Mouse (Mus musculus) small intestine, adult 2 months (tissue): ENCODE results near the gene Uaca. TPM values are rescaled to one million over a fixed set of nuclear protein-coding genes. Genes with fewer than 3 reads are reported as not detected.

Experiments used
- H3K27ac ChIP-seq: fragments of 200-500 bp; 2 replicates; pipeline ENCODE4 v1.5.1; 2012; ENCODE audit warnings: low read depth, low read length, control low read depth, inconsistent platforms; ENCODE audit not compliant: insufficient read depth
- H3K27me3 ChIP-seq: fragments of 200-500 bp; 2 replicates; pipeline ENCODE4 v1.6.1; 2012; ENCODE audit warnings: mild to moderate bottlenecking, moderate library complexity, low read length, inconsistent platforms; ENCODE audit not compliant: control insufficient read depth, insufficient read depth
- H3K36me3 ChIP-seq: fragments of 200-500 bp; 2 replicates; pipeline ENCODE4 v1.6.1; 2012; ENCODE audit warnings: mild to moderate bottlenecking, low read length, control low read depth, inconsistent platforms; ENCODE audit not compliant: control insufficient read depth, insufficient read depth
- H3K4me1 ChIP-seq: fragments of 200-500 bp; 2 replicates; pipeline ENCODE4 v1.6.1; 2012; ENCODE audit warnings: low read length, inconsistent platforms, mixed read lengths; ENCODE audit not compliant: control insufficient read depth, insufficient read depth, insufficient read length
- H3K4me3 ChIP-seq: fragments of 200-500 bp; 2 replicates; pipeline ENCODE4 v1.5.1; 2012; ENCODE audit warnings: low read depth, mild to moderate bottlenecking, control low read depth, inconsistent platforms, low read length, moderate library complexity
- CTCF ChIP-seq: fragments of 200-500 bp; IDR thresholded peaks from 2 replicates; pipeline ENCODE4 v1.5.1; 2012; ENCODE audit warnings: low read depth, mild to moderate bottlenecking, control low read depth, inconsistent platforms, low read length, moderate library complexity, mixed read lengths; ENCODE audit not compliant: insufficient replicate concordance, insufficient read length; ENCODE audit errors: extremely low read depth
- POLR2A ChIP-seq: fragments of 200-500 bp; IDR thresholded peaks from 2 replicates; pipeline ENCODE4 v1.6.1; 2012; ENCODE audit warnings: low read depth, mild to moderate bottlenecking, control low read depth, inconsistent platforms, low read length, moderate library complexity
- WGBS: fragments of 180-500 bp; shearing (Covaris S2); methylation state at CpG from one replicate; pipeline ENCODE4 v1.1.7; 2018; 5-methylcytosine and 5-hydroxymethylcytosine counted together
- polyA plus RNA-seq: library from polyadenylated mRNA; depleted of rRNA; stranded (reverse); fragments of >200 nt; gene quantifications from 2 replicates; pipeline ENCODE4 v1.2.3, GENCODE M21; 2012

Uaca gene
- polyA plus RNA-seq, 1 experiment = 23.3 TPM

DNA sequence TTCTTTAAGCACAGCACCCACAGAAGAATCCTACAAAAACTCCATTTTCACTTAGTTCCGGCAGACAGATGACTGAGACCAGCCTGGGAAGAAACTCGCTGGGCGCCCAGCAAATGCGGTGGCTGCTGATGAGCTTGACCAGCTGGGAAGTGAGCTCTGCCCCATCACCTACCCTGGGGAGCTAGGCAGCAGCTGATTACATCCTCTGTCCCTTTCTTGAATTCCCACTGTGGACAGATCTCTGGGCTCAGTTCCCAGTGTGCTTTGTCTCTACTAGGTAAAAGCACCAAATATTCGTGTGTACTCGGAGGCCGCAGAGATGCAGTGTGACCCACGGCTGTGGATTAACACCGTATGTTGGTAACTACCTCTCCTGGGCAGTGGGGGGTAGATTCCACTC, 25.9 kb upstream of the Uaca start:
- H3K27ac ChIP-seq = no peak overlapping the region
- TF ChIP-seq CTCF (no peak), POLR2A (no peak)
- H3K36me3 ChIP-seq = no peaks in the 10 kb centered on the region
- no peak overlapping the region for H3K4me3 ChIP-seq
- no peaks in the 10 kb centered on the region for H3K27me3 ChIP-seq
- no peaks in the 10 kb centered on the region for H3K4me1 ChIP-seq
- 77% methylated on average over 9 of the region's 9 CpGs for WGBS

DNA sequence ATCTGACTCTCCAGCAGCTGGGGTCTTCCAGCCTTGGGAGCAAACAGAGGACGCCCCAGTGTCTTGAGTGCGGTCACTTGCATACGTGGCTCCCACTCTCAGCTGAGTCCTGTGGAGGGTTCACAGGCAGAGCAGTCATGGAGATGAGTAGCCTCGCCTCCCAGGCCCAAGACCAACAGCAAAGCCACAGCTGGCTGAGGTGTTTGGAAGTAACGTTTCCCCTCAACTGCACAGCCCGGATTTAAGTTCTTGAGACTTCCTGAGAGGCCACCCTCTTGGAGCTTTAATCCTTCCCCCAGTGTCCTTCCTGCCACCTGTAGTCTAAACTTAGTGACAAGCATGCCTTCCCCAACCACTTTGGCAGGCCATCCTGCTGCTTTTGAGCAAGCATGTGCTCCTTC, 24.6 kb upstream of the Uaca start:
- H3K27me3 ChIP-seq = no peaks in the 10 kb centered on the region
- H3K4me3 ChIP-seq = no peak overlapping the region
- no peaks in the 10 kb centered on the region for H3K36me3 ChIP-seq
- TF ChIP-seq POLR2A = no peak
- TF ChIP-seq CTCF = no peak
- no peaks in the 10 kb centered on the region for H3K4me1 ChIP-seq
- 81% methylated on average over 6 of the region's 6 CpGs for WGBS
- no peak overlapping the region for H3K27ac ChIP-seq

DNA sequence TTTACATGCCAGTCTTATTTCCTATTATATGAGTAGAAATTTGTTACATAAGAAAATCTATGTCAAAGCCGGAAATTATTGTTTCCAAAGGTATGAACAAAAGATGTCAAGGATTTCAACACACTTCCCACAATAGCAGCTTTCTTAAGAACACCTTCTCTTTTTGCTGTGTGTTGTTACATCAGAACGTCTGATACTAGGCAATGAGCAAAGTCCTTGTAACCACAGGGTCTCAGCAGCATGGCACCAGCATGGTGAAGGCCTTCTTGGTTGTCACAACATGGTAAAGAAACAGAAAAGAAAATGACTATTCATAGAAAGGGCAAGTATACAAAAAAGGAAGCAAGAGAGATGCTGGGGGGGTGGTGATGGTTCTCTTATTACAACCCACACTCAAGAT, 20.6 kb upstream of the Uaca start:
- TF ChIP-seq POLR2A = no peak
- TF ChIP-seq CTCF = no peak
- Histone ChIP-seq H3K27me3 (no peaks in the 10 kb centered on the region), H3K27ac (no peak overlapping the region), H3K4me3 (no peak overlapping the region), H3K4me1 (no peaks in the 10 kb centered on the region), H3K36me3 (no peaks in the 10 kb centered on the region)
- WGBS = 87% methylated on average over 2 of the region's 2 CpGs

GRCm38 (mm10) chr9:60776899-60777298, 17.4 kb upstream of the Uaca start:
- no peak overlapping the region for H3K4me3 ChIP-seq
- TF ChIP-seq CTCF = no peak
- no peak for TF ChIP-seq POLR2A
- H3K36me3 ChIP-seq = no peaks in the 10 kb centered on the region
- no peak overlapping the region for H3K27ac ChIP-seq
- H3K27me3 ChIP-seq = no peaks in the 10 kb centered on the region
- H3K4me1 ChIP-seq = no peaks in the 10 kb centered on the region
- WGBS = 83% methylated on average over 9 of the region's 9 CpGs

DNA sequence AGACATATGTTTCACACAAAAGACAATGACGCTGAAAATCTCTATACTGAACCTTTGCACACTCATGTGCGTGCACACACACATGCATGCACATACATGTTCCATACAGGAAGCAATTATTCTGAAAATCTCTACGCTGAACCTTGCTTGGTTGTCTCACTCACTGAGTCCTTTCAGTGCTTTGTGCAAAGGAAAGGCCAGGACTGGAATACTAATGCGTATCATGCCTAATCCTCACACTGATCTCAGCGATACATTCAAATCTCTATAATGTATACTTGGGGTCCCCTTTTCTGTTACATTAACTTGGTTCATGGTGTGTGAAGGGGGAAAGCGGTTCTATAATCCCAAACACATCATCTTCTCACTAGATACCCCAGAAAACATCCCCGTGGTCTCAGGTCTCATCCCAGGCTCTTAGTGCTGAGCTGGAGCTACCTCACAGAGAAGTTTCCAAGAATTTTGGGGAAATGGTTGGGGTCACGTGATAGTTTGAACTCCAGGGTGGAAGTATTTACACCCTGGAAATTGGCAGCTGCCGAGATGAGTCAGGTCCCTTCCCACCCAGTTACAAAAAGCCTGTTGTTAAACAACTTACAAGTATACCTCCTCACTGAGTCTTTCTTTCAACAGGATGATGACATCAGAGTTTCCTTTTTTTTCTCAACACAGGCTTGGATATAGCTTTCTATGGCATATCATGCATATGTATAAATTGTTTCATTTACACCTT, 12.1 kb upstream of the Uaca start:
- Histone ChIP-seq H3K27ac (no peak overlapping the region), H3K4me1 (no peaks in the 10 kb centered on the region), H3K4me3 (no peak overlapping the region), H3K36me3 (no peaks in the 10 kb centered on the region), H3K27me3 (no peaks in the 10 kb centered on the region)
- TF ChIP-seq POLR2A = no peak
- TF ChIP-seq CTCF = no peak
- 86% methylated on average over 9 of the region's 9 CpGs for WGBS

- Histone ChIP-seq H3K27me3 (no peaks in the 10 kb centered on the region), H3K4me1 (no peaks in the 10 kb centered on the region), H3K36me3 (no peaks in the 10 kb centered on the region), H3K27ac (no peak overlapping the region), H3K4me3 (no peak overlapping the region)
- 58% methylated on average over 4 of the region's 4 CpGs for WGBS
- TF ChIP-seq POLR2A (no peak), CTCF (no peak)
Observed at GRCm38 (mm10) chr9:60785069-60785468, 9.3 kb upstream of the Uaca start.

DNA sequence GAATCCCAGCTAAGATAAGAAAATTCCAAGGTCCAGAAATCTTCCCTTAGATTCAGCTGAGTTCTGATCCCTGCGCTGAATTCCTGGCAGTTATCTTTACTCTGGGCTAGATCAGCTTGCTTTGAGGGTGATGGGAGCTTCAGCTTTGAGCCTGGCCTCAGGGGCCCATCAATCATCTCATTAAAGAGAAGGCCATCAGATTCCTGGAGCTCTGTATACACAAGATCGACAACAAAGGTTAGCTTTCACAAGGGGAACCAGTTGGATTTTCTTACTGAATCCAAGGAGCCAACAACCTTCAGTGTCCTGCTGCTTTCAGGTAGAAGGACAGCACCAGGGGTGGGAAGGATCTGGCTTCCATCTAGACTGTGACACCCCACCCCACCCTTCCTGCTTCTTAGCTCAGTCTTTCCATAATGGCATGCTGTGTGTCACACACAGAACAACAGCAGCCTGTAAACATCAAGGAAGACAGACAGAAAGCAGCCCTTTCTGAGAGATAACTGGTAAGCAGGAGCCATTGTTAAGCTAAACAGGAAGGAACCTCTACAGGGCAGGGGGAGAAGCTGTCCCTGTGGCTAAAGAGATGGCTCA, 6.7 kb upstream of the Uaca start:
- TF ChIP-seq POLR2A = no peak
- no peak for TF ChIP-seq CTCF
- Histone ChIP-seq H3K27ac (no peak overlapping the region), H3K27me3 (no peaks in the 10 kb centered on the region), H3K4me3 (no peak overlapping the region), H3K36me3 (no peaks in the 10 kb centered on the region), H3K4me1 (no peaks in the 10 kb centered on the region)
- WGBS = 21% methylated on average over 2 of the region's 2 CpGs
